Mouse (Mus musculus): ENCODE results near the gene Olfr518. TPM values are rescaled to one million over a fixed set of nuclear protein-coding genes. Genes with fewer than 3 reads are reported as not detected.

Olfr518 gene
- polyA plus RNA-seq, 1 experiment from 2014 or later, result not detected

Other genes starting within 250 kb of the Olfr518 start
- gene Olfr509, start 233.1 kb downstream of the Olfr518 start, polyA plus RNA-seq (2015; fragmentation: Nextera tagmentation; extraction: Ambion mirVana), result not detected in 2 replicates
- not detected in 2 replicates for gene Olfr510, start 218.6 kb downstream of the Olfr518 start, polyA plus RNA-seq (2015; fragmentation: Nextera tagmentation; extraction: Ambion mirVana)
- gene Olfr512, start 171.7 kb downstream of the Olfr518 start, polyA plus RNA-seq (2015; fragmentation: Nextera tagmentation; extraction: Ambion mirVana), result not detected in 2 replicates
- not detected in 2 replicates for gene Olfr513, start 134.0 kb downstream of the Olfr518 start, polyA plus RNA-seq (2015; fragmentation: Nextera tagmentation; extraction: Ambion mirVana)
- gene Olfr514, start 59.0 kb downstream of the Olfr518 start, polyA plus RNA-seq (2015; fragmentation: Nextera tagmentation; extraction: Ambion mirVana), result not detected in 2 replicates
- gene Olfr516, start 34.5 kb downstream of the Olfr518 start, polyA plus RNA-seq (2015; fragmentation: Nextera tagmentation; extraction: Ambion mirVana), result not detected in 2 replicates
- not detected in 2 replicates for gene Olfr517, start 12.6 kb downstream of the Olfr518 start, polyA plus RNA-seq (2015; fragmentation: Nextera tagmentation; extraction: Ambion mirVana)
- gene Olfr519, start 9.4 kb upstream of the Olfr518 start, polyA plus RNA-seq (2015; fragmentation: Nextera tagmentation; extraction: Ambion mirVana), result not detected in 2 replicates
- gene Nlrp10, start 45.2 kb upstream of the Olfr518 start, polyA plus RNA-seq (2015; fragmentation: Nextera tagmentation; extraction: Ambion mirVana), result 0.73 and 1.00 TPM in 2 replicates
- 86.6 and 87.6 TPM in 2 replicates for gene Eif3f, start 49.4 kb upstream of the Olfr518 start, polyA plus RNA-seq (2015; fragmentation: Nextera tagmentation; extraction: Ambion mirVana)
- 1.5 and 1.8 TPM in 2 replicates for gene Tub, start 65.3 kb upstream of the Olfr518 start, polyA plus RNA-seq (2015; fragmentation: Nextera tagmentation; extraction: Ambion mirVana)
- 1.1 and 1.2 TPM in 2 replicates for gene Ric3, start 198.3 kb upstream of the Olfr518 start, polyA plus RNA-seq (2015; fragmentation: Nextera tagmentation; extraction: Ambion mirVana)